Mouse (Mus musculus) ES-E14 (cell line): ENCODE data around the gene Atp13a1. TPM values are rescaled to one million over a fixed set of nuclear protein-coding genes. Genes with fewer than 3 reads are reported as not detected.

ENCODE experiments used
- DNase-seq: peaks from one replicate; pipeline ENCODE4 v3.0.0-alpha.2; 2013; ENCODE audit warnings: low read depth, low spot score
- H3K27ac ChIP-seq: 2 replicates; pipeline ENCODE4 v1.5.1; 2012; ENCODE audit warnings: low read depth, mild to moderate bottlenecking, low read length, moderate library complexity, mixed read lengths; ENCODE audit not compliant: poor library complexity, insufficient read depth, severe bottlenecking
- H3K36me3 ChIP-seq: 2 replicates; pipeline ENCODE4 v1.6.1; 2012; ENCODE audit warnings: mild to moderate bottlenecking, low read length, moderate library complexity, mixed read lengths; ENCODE audit not compliant: control insufficient read depth, poor library complexity, insufficient read depth, severe bottlenecking
- H3K4me1 ChIP-seq, 2 experiments: fragments of 150-350 bp in 1 of 2; sonication (generic) in 1 of 2; 2 replicates each; pipeline ENCODE4 v1.6.1; 2012; ENCODE audit warnings: low read length in 2 of 2, mild to moderate bottlenecking in 1 of 2, mixed read lengths in 1 of 2; ENCODE audit not compliant: control insufficient read depth in 2 of 2, insufficient read depth in 2 of 2, poor library complexity in 1 of 2
- H3K4me3 ChIP-seq, 2 experiments: fragments of 150-350 bp in 1 of 2; sonication (generic) in 1 of 2; 2 replicates each; pipeline ENCODE4 v1.5.1; 2012; ENCODE audit warnings: low read length in 2 of 2, low read depth in 1 of 2, mild to moderate bottlenecking in 1 of 2, mixed read lengths in 1 of 2; ENCODE audit not compliant: insufficient read depth in 1 of 2, poor library complexity in 1 of 2, severe bottlenecking in 1 of 2
- H3K9ac ChIP-seq: 2 replicates; pipeline ENCODE4 v1.6.1; 2012; ENCODE audit warnings: low read depth, mild to moderate bottlenecking, low read length, mixed read lengths; ENCODE audit not compliant: poor library complexity, insufficient read depth, severe bottlenecking
- H3K9me3 ChIP-seq: fragments of 150-350 bp; sonication (generic); 2 replicates; pipeline ENCODE4 v1.6.1; 2012; ENCODE audit warnings: low read depth, mild to moderate bottlenecking, low read length; ENCODE audit not compliant: control insufficient read depth, insufficient read depth
- CHD2 ChIP-seq: IDR thresholded peaks from 2 replicates; pipeline ENCODE4 v1.6.1; 2014; ENCODE audit warnings: mild to moderate bottlenecking, low read depth, low read length, inconsistent platforms
- HCFC1 ChIP-seq: IDR thresholded peaks from 2 replicates; pipeline ENCODE4 v1.6.1; 2012; ENCODE audit warnings: low read length, inconsistent platforms, borderline replicate concordance; ENCODE audit not compliant: insufficient read depth
- MAFK ChIP-seq: IDR thresholded peaks from 2 replicates; pipeline ENCODE4 v1.6.1; 2014; ENCODE audit warnings: mild to moderate bottlenecking, low read depth, low read length, inconsistent platforms; ENCODE audit not compliant: insufficient read depth
- ZC3H11A ChIP-seq: IDR thresholded peaks from 2 replicates; pipeline ENCODE4 v1.6.1; 2012; ENCODE audit warnings: low read depth, mild to moderate bottlenecking, inconsistent platforms, low read length, borderline replicate concordance
- ZNF384 ChIP-seq: IDR thresholded peaks from 2 replicates; pipeline ENCODE4 v1.6.1; 2012; ENCODE audit warnings: low read depth, low read length, inconsistent platforms
- in situ Hi-C, 2 experiments: fragments of 600-800 bp; cut with MboI; formaldehyde crosslinking; loops; one replicate each; pipeline ENCODE4 v1.15.1; 2025; ENCODE audit warnings: low sequenced_read_pairs in 2 of 2, inconsistent platforms in 1 of 2; ENCODE audit not compliant: unreplicated experiment in 2 of 2
- total RNA-seq: library from RNA; depleted of rRNA; stranded (reverse); fragments of 300-350 nt; gene quantifications from 2 replicates; pipeline ENCODE4 v1.2.3, GENCODE M21; 2012

Gene Atp13a1
- total RNA-seq, 1 experiment, result 123 TPM

DNA sequence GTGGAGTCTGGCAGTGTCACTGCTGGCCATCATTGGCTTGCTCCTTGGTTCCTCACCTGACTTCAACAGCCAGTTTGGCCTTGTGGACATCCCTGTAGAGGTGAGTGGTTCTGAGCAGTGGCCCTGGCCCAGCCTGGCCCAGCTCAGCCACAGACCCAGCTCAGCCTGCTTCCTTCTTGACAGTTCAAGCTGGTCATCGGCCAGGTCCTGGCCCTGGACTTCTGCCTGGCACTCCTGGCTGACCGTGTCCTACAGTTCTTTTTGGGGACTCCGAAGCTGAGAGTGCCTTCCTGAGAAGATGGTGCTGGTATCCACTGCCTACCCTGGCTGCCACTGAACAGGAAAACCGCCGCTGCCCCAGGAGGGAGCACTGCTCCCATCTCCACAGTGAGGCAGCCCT, 16.3 kb downstream of the Atp13a1 start:
- no peak overlapping the region for H3K27ac ChIP-seq
- peaks cover 50% of the 10 kb centered on the region for H3K36me3 ChIP-seq
- no peak overlapping the region for H3K9ac ChIP-seq
- no peak overlapping the region for H3K4me3 ChIP-seq
- in situ Hi-C loops, result no loop called here
- no peak for TF ChIP-seq HCFC1
- TF ChIP-seq ZNF384, result no peak
- no peaks in the 10 kb centered on the region for H3K9me3 ChIP-seq
- DNase-seq, result no peak
- H3K4me1 ChIP-seq, result peaks cover 0 to 3% of the 10 kb centered on the region in 2 experiments; a peak in 2 of 4 replicates

DNA sequence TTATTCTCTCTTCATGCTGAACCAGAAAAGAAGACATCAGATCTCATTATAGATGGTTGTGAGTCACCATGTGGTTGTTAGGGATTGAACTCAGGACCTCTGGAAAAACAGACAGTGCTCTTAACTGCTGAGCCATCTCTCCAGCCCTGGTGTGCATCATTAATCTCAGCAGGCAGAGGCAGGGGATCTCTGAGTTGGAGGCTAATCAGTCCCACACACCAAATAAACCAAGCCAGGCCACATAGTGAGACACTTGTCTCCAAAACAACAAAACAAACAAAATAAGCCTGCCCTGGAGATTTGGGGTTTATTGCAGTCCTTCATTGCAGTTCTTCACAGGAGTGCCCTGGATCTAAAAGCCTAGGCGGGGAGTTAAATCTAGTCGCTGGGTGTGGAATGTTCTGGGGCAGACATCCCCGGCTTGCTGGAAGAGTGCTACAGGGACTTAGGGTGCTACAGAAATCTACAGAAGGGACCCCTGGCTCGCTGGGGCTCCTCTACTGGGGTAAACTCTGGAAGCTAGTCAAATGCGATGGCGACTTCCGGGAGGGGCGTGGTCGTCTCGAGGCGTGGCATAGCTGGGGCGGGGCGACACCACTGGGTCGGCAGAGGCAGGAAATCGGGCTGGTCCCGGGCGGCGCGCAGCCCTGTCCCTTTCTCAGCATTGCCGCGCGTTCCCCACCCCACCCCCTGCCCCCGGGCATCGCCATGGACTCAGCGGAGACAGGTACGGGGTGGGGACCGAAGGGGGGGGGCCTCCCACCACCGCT, 17.3 kb downstream of the Atp13a1 start, which contains the start of gene Gmip:
Gmip (plus strand) TSS at position 586 of the 770 bp plus-strand sequence.
- no peak for TF ChIP-seq ZNF384
- no peak; the same call in 1 of the 2 replicates for TF ChIP-seq ZC3H11A
- no peak for TF ChIP-seq CHD2
- no peak for TF ChIP-seq MAFK
- no peak for TF ChIP-seq HCFC1
- H3K36me3 ChIP-seq, result peaks cover 40% of the 10 kb centered on the region
- H3K9ac ChIP-seq, result peak within 1 kb of the TSS; percentile 71
- peak within 1 kb of the TSS; percentile 67 for H3K4me3 ChIP-seq
- H3K4me1 ChIP-seq, result peaks cover 0 to 3% of the 10 kb centered on the region in 2 experiments; a peak in 2 of 4 replicates
- no peak for DNase-seq
- H3K27ac ChIP-seq, result no peak within 1 kb of the TSS
- in situ Hi-C loops, result no loop called here
- no peaks in the 10 kb centered on the region for H3K9me3 ChIP-seq

DNA sequence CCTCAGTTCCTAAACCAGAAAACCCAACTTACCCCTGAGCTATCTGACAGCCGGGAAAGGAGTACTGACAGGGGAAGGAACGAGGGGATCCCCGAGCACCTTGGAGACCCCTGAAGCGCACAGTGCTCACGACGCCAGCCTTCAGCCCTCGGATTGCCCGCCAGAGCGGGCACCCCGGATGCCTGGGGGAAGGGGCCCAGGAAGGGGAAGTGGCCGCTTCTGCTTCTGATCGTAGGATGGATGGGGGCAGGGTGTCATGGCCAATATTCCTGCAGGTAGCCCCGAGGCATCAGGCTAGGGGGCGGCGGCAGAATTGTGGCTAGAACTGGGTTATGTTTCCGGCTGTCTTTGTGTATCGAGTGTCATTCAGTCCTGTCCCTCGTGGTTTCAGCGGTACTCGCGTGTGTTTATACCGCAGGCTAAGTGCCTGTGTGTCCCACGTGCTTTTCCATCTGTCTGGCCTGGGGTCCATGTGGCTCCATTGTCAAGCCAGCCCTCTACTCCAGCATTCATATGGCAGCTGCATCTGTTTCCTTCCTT, 18.0 kb downstream of the Atp13a1 start:
- Histone ChIP-seq H3K9me3 (no peaks in the 10 kb centered on the region), H3K36me3 (peaks cover 34% of the 10 kb centered on the region), H3K4me1 (peaks cover 4 to 5% of the 10 kb centered on the region in 2 experiments; a peak in 2 of 4 replicates), H3K9ac (peak overlapping the region; percentile 71), H3K27ac (no peak overlapping the region), H3K4me3 (peak overlapping the region; percentile 67)
- TF ChIP-seq ZNF384 (no peak), MAFK (no peak), HCFC1 (no peak), CHD2 (no peak), ZC3H11A (no peak)
- in situ Hi-C loops, result no loop called here
- DNase-seq, result no peak

DNA sequence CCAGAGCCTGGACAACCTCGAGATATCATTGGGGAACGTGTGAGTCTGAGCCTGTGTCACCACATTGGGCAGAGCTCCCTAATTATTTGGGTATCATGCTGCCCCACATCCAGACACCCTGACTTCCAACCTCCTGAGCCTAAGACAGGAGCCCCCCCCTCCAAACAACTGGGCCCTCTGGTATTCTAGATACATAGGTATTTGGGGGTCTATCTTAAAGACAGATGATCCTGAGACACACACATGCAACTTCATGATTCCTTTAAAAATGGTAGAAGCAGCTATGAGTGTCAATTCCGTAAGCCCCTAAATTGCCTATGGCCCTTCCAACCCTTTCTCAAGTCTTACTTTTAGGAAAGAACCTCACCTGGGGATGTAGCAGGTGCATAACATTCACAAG, 18.9 kb downstream of the Atp13a1 start:
- H3K4me3 ChIP-seq, result no peak overlapping the region
- H3K36me3 ChIP-seq, result peaks cover 30% of the 10 kb centered on the region

DNA sequence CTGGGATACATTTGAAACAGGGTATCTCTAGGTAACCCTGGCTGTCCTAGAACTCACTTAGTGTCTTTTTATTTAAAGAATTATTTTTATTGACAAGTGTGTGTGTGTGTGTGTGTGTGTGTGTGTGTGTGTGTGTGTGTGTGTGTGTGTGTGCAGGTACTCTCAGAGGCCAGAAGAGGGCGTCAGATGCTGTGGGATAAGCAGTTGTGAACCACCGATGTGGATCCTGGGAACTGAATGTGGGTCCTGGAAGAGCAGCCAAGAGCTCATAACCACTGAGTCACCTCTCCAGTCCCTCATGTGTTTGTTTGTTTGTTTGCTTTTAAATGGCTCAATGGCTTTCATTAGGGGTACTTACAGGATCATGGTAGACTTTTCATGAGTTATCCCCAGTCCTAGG, 23.9 kb downstream of the Atp13a1 start:
- no peaks in the 10 kb centered on the region for H3K9me3 ChIP-seq
- no peak for DNase-seq
- no peaks in the 10 kb centered on the region for H3K36me3 ChIP-seq
- peaks cover 2 to 7% of the 10 kb centered on the region in 2 experiments; a peak in 1 of 4 replicates for H3K4me1 ChIP-seq
- H3K9ac ChIP-seq, result no peak overlapping the region
- H3K27ac ChIP-seq, result no peak overlapping the region
- no peak for TF ChIP-seq MAFK
- no peak for TF ChIP-seq CHD2
- TF ChIP-seq ZNF384, result no peak
- no peak for TF ChIP-seq HCFC1
- no peak overlapping the region for H3K4me3 ChIP-seq
- in situ Hi-C loops, result no loop called here

More for the DNA sequence above, 18.9 kb downstream of the Atp13a1 start:
- H3K4me1 ChIP-seq, result peaks cover 5% of the 10 kb centered on the region in 2 experiments; a peak in 2 of 4 replicates
- no peak for DNase-seq
- H3K9me3 ChIP-seq, result no peaks in the 10 kb centered on the region
- in situ Hi-C loops, result no loop called here
- no peak for TF ChIP-seq ZC3H11A
- TF ChIP-seq HCFC1, result no peak
- no peak for TF ChIP-seq ZNF384
- TF ChIP-seq CHD2, result no peak
- TF ChIP-seq MAFK, result no peak
- H3K9ac ChIP-seq, result no peak overlapping the region
- no peak overlapping the region for H3K27ac ChIP-seq
